Mouse (Mus musculus) intestine, postnatal 0 days (tissue): Measurements from ENCODE around the gene Zfyve26. TPM values are rescaled to one million over a fixed set of nuclear protein-coding genes. Genes with fewer than 3 reads are reported as not detected.

ENCODE experiments used
- ATAC-seq: fragments of 200-750 bp; cut with Nextera tagmentation; 2 replicates; pipeline ENCODE4 v1.8.0; 2017; ENCODE audit warnings: mild to moderate bottlenecking, moderate TSS enrichment, moderate library complexity
- H3K27ac ChIP-seq: fragments of 300-500 bp; sonication (generic); 2 replicates; pipeline ENCODE4 v1.5.1; 2014; ENCODE audit warnings: mild to moderate bottlenecking, low read depth, low read length, moderate library complexity
- H3K27me3 ChIP-seq: fragments of 300-500 bp; sonication (generic); replicated peaks from 2 replicates; pipeline ENCODE4 v1.6.1; 2014; ENCODE audit warnings: low read length, mixed read lengths; ENCODE audit not compliant: control insufficient read depth, insufficient read depth
- H3K36me3 ChIP-seq: fragments of 300-500 bp; sonication (generic); 2 replicates; pipeline ENCODE4 v1.6.1; 2014; ENCODE audit warnings: mild to moderate bottlenecking, moderate library complexity; ENCODE audit not compliant: control insufficient read depth, insufficient read depth
- H3K4me1 ChIP-seq: fragments of 300-500 bp; sonication (generic); replicated peaks from 2 replicates; pipeline ENCODE4 v1.6.1; 2014; ENCODE audit warnings: antibody characterized with exemption, low read length, mixed read lengths; ENCODE audit not compliant: control insufficient read depth, insufficient read depth
- H3K4me2 ChIP-seq: fragments of 300-500 bp; sonication (generic); replicated peaks from 2 replicates; pipeline ENCODE4 v1.6.1; 2014; ENCODE audit warnings: low read depth, mild to moderate bottlenecking, moderate library complexity
- H3K4me3 ChIP-seq: fragments of 300-500 bp; sonication (generic); 2 replicates; pipeline ENCODE4 v1.5.1; 2014; ENCODE audit warnings: low read depth, low read length
- H3K9ac ChIP-seq: fragments of 300-500 bp; sonication (generic); 2 replicates; pipeline ENCODE4 v1.6.1; 2014; ENCODE audit warnings: mild to moderate bottlenecking, low read depth, low read length
- H3K9me3 ChIP-seq: fragments of 300-500 bp; sonication (generic); 2 replicates; pipeline ENCODE4 v1.6.1; 2016; ENCODE audit warnings: mixed run types; ENCODE audit not compliant: control insufficient read depth
- CTCF ChIP-seq: sonication (generic); IDR thresholded peaks from 2 replicates; pipeline ENCODE4 v1.5.1; 2016; ENCODE audit warnings: low read depth, mild to moderate bottlenecking, control low read depth, antibody characterized with exemption, moderate library complexity
- WGBS: fragments of 180-500 bp; shearing (Covaris S2); extraction: QIAGEN DNeasy Blood & Tissue Kit; methylation state at CpG from one replicate; pipeline ENCODE4 v1.1.7; 2014; 5-methylcytosine and 5-hydroxymethylcytosine counted together
- polyA plus RNA-seq: library from polyadenylated mRNA; unstranded; fragments of >200 nt; fragmentation: Nextera tagmentation; extraction: Ambion mirVana; gene quantifications from 2 replicates; pipeline ENCODE4 v1.2.1, GENCODE M21; 2015

The Zfyve26 gene
- polyA plus RNA-seq, 1 experiment from 2014 or later = 7.9 TPM

- Histone ChIP-seq H3K36me3 (peaks cover 81% of the 10 kb centered on the region), H3K27me3 (no peaks in the 10 kb centered on the region), H3K4me2 (no peak overlapping the region), H3K4me3 (no peak overlapping the region), H3K27ac (0 out of 2 replicates have a peak overlapping the region, but pooled peaks have one; percentile 35), H3K9me3 (no peaks in the 10 kb centered on the region), H3K4me1 (no peaks in the 10 kb centered on the region), H3K9ac (no peak overlapping the region)
- peak; percentile 61 for ATAC-seq
- no peak for TF ChIP-seq CTCF
- 90% methylated on average over 9 of the region's 9 CpGs for WGBS
Measured at GRCm38 (mm10) chr12:79253294-79254053, 42.6 kb downstream of the Zfyve26 start.

- Histone ChIP-seq H3K4me3 (no peak overlapping the region), H3K9ac (no peak overlapping the region), H3K27ac (no peak overlapping the region), H3K4me2 (no peak overlapping the region), H3K9me3 (no peaks in the 10 kb centered on the region), H3K4me1 (no peaks in the 10 kb centered on the region), H3K27me3 (no peaks in the 10 kb centered on the region), H3K36me3 (peaks cover 86% of the 10 kb centered on the region)
- no peak for ATAC-seq
- no peak for TF ChIP-seq CTCF
- WGBS = 91% methylated on average over 3 of the region's 3 CpGs
Measured at GRCm38 (mm10) chr12:79248110-79248509, 48.0 kb downstream of the Zfyve26 start.

GRCm38 (mm10) chr12:79242921-79243320, 53.2 kb downstream of the Zfyve26 start:
- no peaks in the 10 kb centered on the region for H3K9me3 ChIP-seq
- no peak for ATAC-seq
- no peak overlapping the region for H3K9ac ChIP-seq
- no peaks in the 10 kb centered on the region for H3K27me3 ChIP-seq
- no peak overlapping the region for H3K27ac ChIP-seq
- no peak overlapping the region for H3K4me2 ChIP-seq
- H3K36me3 ChIP-seq = peaks cover 91% of the 10 kb centered on the region
- no peak for TF ChIP-seq CTCF
- H3K4me3 ChIP-seq = no peak overlapping the region
- 68% methylated on average over 6 of the region's 6 CpGs for WGBS
- H3K4me1 ChIP-seq = no peaks in the 10 kb centered on the region

- Histone ChIP-seq H3K36me3 (peaks cover 93% of the 10 kb centered on the region), H3K9me3 (no peaks in the 10 kb centered on the region), H3K9ac (no peak overlapping the region), H3K4me3 (no peak overlapping the region), H3K27me3 (no peaks in the 10 kb centered on the region), H3K4me2 (no peak overlapping the region), H3K4me1 (no peaks in the 10 kb centered on the region), H3K27ac (no peak overlapping the region)
- ATAC-seq = no peak
- WGBS = 72% methylated on average over 2 of the region's 2 CpGs
- TF ChIP-seq CTCF = no peak
Measured at GRCm38 (mm10) chr12:79241985-79242384, 54.1 kb downstream of the Zfyve26 start.

GRCm38 (mm10) chr12:79235485-79236080, 60.5 kb downstream of the Zfyve26 start:
- H3K36me3 ChIP-seq = peaks cover 74% of the 10 kb centered on the region
- WGBS = 83% methylated on average over 11 of the region's 11 CpGs
- ATAC-seq = no peak

GRCm38 (mm10) chr12:79217511-79217910, 78.6 kb downstream of the Zfyve26 start:
- TF ChIP-seq CTCF = no peak
- no peaks in the 10 kb centered on the region for H3K9me3 ChIP-seq
- H3K36me3 ChIP-seq = no peaks in the 10 kb centered on the region
- ATAC-seq = no peak
- H3K9ac ChIP-seq = no peak overlapping the region
- H3K4me2 ChIP-seq = no peak overlapping the region
- WGBS = 27% methylated on average over 5 of the region's 5 CpGs
- H3K4me1 ChIP-seq = no peaks in the 10 kb centered on the region
- no peak overlapping the region for H3K4me3 ChIP-seq
- no peak overlapping the region for H3K27ac ChIP-seq
- no peaks in the 10 kb centered on the region for H3K27me3 ChIP-seq

More at GRCm38 (mm10) chr12:79235485-79236080, 60.5 kb downstream of the Zfyve26 start:
- no peak overlapping the region for H3K9ac ChIP-seq
- H3K4me3 ChIP-seq = no peak overlapping the region
- no peaks in the 10 kb centered on the region for H3K9me3 ChIP-seq
- no peak overlapping the region for H3K27ac ChIP-seq
- TF ChIP-seq CTCF = no peak
- no peaks in the 10 kb centered on the region for H3K27me3 ChIP-seq
- H3K4me1 ChIP-seq = no peaks in the 10 kb centered on the region
- no peak overlapping the region for H3K4me2 ChIP-seq
